Mouse (Mus musculus): ENCODE data around the gene Atp8b2.

DNA sequence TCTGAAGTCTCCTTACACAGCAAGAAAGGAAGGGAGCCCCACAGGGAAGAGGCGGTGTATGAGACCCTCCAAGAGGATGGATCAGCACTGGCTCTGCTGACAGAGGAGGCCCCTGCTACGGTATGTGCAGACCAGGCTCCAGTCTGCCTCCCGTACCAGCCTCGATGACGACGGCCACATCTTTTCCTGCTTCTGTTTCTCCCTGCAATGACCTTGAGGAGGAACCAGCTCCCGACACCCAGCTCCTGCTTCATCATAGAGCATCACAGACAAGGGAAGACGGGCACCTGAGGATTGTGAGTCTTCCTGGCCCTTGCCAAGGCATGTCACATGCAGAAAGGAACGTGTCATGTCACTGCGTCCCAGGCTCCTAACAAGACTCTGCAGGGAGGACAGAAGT, 65.3 kb downstream of the Atp8b2 start:
- TF ChIP-seq POLR2A (IDR thresholded peaks at IDR 0.05; ENCODE audit: borderline replicate concordance, control insufficient read depth, low read depth, low read length) = no peak
- no peak for TF ChIP-seq CTCF (IDR thresholded peaks at IDR 0.05; ENCODE audit: control insufficient read depth, insufficient read depth, low read length)
